Mouse (Mus musculus) midbrain, embryonic 11.5 days (tissue): ENCODE measurements around the gene Otulin. TPM values are rescaled to one million over a fixed set of nuclear protein-coding genes. Genes with fewer than 3 reads are reported as not detected.

Experiments
- ATAC-seq: fragments of 200-750 bp; cut with Nextera tagmentation; 2 replicates; pipeline ENCODE4 v1.8.0; 2017; ENCODE audit warnings: moderate TSS enrichment, moderate library complexity; ENCODE audit not compliant: low FRiP score
- DNase-seq: peaks from one replicate; pipeline ENCODE4 v3.0.0; 2015; ENCODE audit warnings: low spot score; ENCODE audit errors: missing footprints
- H3K27ac ChIP-seq: fragments of 300-500 bp; sonication (generic); 2 replicates; pipeline ENCODE4 v1.5.1; 2014; ENCODE audit warnings: low read depth, low read length
- H3K27me3 ChIP-seq: fragments of 300-500 bp; sonication (generic); 2 replicates; pipeline ENCODE4 v1.6.1; 2014; ENCODE audit warnings: mild to moderate bottlenecking, low read length, moderate library complexity, mixed read lengths; ENCODE audit not compliant: control insufficient read depth, insufficient read depth
- H3K36me3 ChIP-seq: fragments of 300-500 bp; sonication (generic); 2 replicates; pipeline ENCODE4 v1.6.1; 2014; ENCODE audit warnings: mild to moderate bottlenecking, low read length, moderate library complexity, mixed read lengths; ENCODE audit not compliant: control insufficient read depth, insufficient read depth
- H3K4me1 ChIP-seq: fragments of 300-500 bp; sonication (generic); 2 replicates; pipeline ENCODE4 v1.6.1; 2014; ENCODE audit warnings: low read length; ENCODE audit not compliant: control insufficient read depth, insufficient read depth
- H3K4me2 ChIP-seq: fragments of 300-500 bp; sonication (generic); 2 replicates; pipeline ENCODE4 v1.6.1; 2014; ENCODE audit warnings: mild to moderate bottlenecking, moderate library complexity
- H3K4me3 ChIP-seq: fragments of 300-500 bp; sonication (generic); 2 replicates; pipeline ENCODE4 v1.5.1; 2014; ENCODE audit warnings: low read depth, low read length
- H3K9ac ChIP-seq: fragments of 300-500 bp; sonication (generic); 2 replicates; pipeline ENCODE4 v1.6.1; 2014; ENCODE audit warnings: low read length
- H3K9me3 ChIP-seq: fragments of 300-500 bp; sonication (generic); 2 replicates; pipeline ENCODE4 v1.6.1; 2016; ENCODE audit warnings: low read length; ENCODE audit not compliant: control insufficient read depth
- WGBS: fragments of 180-500 bp; shearing (Covaris S2); extraction: QIAGEN DNeasy Blood & Tissue Kit; methylation state at CpG from one replicate; pipeline ENCODE4 v1.1.7; 2014; 5-methylcytosine and 5-hydroxymethylcytosine counted together
- polyA plus RNA-seq: library from polyadenylated mRNA; unstranded; fragments of >200 nt; fragmentation: Nextera tagmentation; extraction: Ambion mirVana; gene quantifications from 2 replicates; pipeline ENCODE4 v1.2.1, GENCODE M21; 2014

The Otulin gene
- polyA plus RNA-seq, 1 experiment from 2014 or later = 34.0 TPM

DNA sequence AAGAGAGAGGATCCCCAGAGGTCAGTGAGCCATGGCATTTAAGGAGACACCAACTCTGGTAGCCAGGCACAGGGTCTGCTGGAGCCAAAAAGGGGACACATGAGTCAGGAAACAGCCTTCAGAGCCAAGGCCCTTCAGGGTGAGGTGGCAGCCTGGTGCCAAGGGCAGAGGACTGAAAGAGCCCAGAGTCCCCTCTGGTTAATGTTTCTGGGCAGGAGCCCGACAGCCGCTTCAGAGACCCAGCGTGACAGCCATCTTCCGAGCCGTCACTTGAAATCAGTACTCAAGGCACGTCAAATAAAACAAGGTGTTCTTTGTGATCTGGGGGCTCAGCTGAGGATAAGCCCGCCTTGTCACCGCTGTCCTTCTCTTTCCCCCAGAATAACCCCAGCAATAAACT lies 59.3 kb downstream of the Otulin start:
- Histone ChIP-seq H3K9ac (no peak overlapping the region), H3K4me3 (no peak overlapping the region), H3K9me3 (no peaks in the 10 kb centered on the region), H3K4me1 (no peaks in the 10 kb centered on the region), H3K27ac (no peak overlapping the region), H3K27me3 (no peaks in the 10 kb centered on the region), H3K36me3 (no peaks in the 10 kb centered on the region), H3K4me2 (no peak overlapping the region)
- DNase-seq (no peak), ATAC-seq (no peak)
- WGBS = 87% methylated on average over 8 of the region's 8 CpGs

DNA sequence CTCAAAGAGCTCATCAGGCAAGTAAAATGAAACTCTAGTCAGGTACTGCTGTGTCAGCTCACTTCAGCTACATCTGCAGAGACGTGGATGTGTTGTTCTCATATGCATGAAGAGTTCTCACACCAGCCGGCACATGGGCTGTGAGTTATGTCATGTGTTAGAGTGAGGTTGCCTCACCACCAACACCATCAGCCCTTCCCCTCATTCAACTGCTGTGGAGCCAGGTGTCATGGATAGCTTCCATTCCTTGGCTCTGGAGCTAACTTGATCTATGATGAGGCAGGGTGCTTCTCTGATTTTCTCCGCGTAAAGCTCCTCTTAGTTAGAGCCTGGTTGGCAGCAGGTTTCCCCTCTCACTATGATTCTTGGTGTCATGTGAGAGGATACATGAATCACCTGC lies 60.1 kb downstream of the Otulin start:
- Histone ChIP-seq H3K36me3 (no peaks in the 10 kb centered on the region), H3K4me2 (no peak overlapping the region), H3K9ac (no peak overlapping the region), H3K4me3 (no peak overlapping the region), H3K27ac (no peak overlapping the region), H3K9me3 (no peaks in the 10 kb centered on the region), H3K27me3 (no peaks in the 10 kb centered on the region), H3K4me1 (no peaks in the 10 kb centered on the region)
- DNase-seq = no peak
- no peak for ATAC-seq
- 95% methylated on average over 4 of the region's 4 CpGs for WGBS

DNA sequence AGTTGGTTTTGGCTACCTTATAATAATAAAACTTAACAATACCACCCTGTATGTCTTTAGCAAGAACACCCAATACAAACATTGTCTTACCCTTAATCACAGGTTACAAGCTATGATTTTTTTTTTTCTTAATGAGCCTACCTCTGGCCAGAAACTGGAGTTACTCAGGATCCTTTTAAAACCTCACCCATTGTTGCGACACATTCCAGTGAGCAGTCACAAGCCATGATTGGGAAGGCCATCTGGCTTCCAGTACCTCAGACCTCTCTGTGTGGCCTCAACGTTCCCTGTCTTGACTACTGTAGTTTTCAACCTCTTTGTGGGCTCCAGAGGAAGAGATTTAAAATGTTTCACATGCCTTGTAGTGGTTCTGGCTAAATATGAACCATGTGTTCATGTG lies 60.6 kb downstream of the Otulin start:
- no peak for ATAC-seq
- DNase-seq = no peak
- Histone ChIP-seq H3K27me3 (no peaks in the 10 kb centered on the region), H3K4me2 (no peak overlapping the region), H3K4me3 (no peak overlapping the region), H3K4me1 (no peaks in the 10 kb centered on the region), H3K9me3 (no peaks in the 10 kb centered on the region), H3K27ac (no peak overlapping the region), H3K9ac (no peak overlapping the region), H3K36me3 (no peaks in the 10 kb centered on the region)
- 79% methylated on average over 2 of the region's 2 CpGs for WGBS

DNA sequence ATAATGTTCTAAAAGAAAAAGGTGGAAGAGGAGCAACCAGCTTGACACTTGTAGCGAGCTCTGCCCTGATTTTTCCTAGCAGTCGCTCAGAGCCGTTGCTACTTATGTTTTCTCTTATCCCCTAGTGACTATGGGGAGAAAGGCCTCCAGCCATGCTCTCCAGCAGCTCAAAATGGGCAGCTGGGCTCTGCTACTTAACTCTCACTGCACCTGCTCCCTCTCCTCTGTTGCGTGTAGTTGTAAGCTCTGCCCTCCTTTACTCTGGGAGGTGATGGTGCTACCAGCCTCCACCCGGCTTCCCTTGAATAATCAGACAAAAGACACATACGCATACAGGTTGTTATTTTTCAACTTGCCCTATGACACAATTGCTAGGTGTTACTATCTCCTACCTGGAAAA lies 62.1 kb downstream of the Otulin start:
- Histone ChIP-seq H3K4me2 (no peak overlapping the region), H3K4me1 (no peaks in the 10 kb centered on the region), H3K36me3 (no peaks in the 10 kb centered on the region), H3K27me3 (no peaks in the 10 kb centered on the region), H3K9me3 (no peaks in the 10 kb centered on the region), H3K27ac (no peak overlapping the region), H3K4me3 (no peak overlapping the region), H3K9ac (no peak overlapping the region)
- DNase-seq (no peak), ATAC-seq (0 out of 2 replicates have a peak, but pooled peaks have one; percentile 56)
- WGBS = 77% methylated on average over 6 of the region's 6 CpGs

DNA sequence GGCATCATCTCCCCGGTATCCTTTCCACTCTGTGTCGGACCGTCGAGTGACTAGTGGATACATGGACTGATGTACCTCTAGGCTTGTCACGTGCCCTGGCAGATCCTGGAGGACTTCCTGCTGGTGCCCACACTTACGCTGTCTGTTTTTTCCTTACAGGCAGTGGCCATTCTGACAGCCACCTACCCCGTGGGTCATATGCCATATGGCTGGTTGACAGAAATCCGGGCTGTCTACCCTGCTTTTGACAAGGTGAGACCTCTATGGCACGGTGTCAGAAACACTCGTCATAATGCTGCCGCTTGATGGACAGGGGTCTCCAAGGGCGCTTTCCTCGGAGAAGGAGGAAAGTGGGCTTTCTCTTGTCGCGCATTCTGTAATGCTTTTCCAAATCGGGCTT lies 63.1 kb downstream of the Otulin start:
- no peak overlapping the region for H3K27ac ChIP-seq
- 93% methylated on average over 16 of the region's 16 CpGs for WGBS

DNA sequence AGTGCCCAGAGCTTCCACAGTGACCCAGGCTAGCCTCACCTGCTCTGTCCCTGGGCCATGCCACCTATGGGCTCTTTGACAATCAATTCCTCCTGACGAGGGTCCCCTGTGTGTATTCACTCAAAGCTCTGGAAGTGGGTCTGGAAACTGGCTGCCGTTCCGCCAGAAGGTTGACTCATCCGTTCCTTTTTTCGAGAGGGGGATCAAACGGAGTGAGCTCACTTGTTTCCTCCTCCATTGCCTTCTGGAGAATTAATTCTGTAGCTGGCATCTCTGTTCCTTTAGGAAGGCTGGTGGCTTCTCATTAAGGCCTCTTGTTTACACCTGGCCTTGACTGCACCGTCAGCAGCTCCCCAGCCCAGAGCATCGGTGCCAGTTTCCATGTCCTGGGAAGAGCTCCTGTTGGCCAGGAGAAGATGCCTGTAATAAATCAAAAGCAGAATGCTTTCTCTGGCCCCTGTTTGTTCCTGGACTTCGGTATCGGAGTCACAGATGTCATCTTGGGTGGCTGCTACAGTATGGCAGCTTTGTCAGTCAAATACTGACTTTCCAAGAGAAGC lies 64.8 kb downstream of the Otulin start:
- Histone ChIP-seq H3K9me3 (no peaks in the 10 kb centered on the region), H3K36me3 (no peaks in the 10 kb centered on the region), H3K27me3 (no peaks in the 10 kb centered on the region), H3K4me1 (no peaks in the 10 kb centered on the region), H3K4me3 (no peak overlapping the region), H3K9ac (no peak overlapping the region), H3K4me2 (no peak overlapping the region), H3K27ac (no peak overlapping the region)
- DNase-seq (no peak), ATAC-seq (no peak)
- WGBS = 95% methylated on average over 10 of the region's 10 CpGs

More for the DNA sequence above, 63.1 kb downstream of the Otulin start:
- Histone ChIP-seq H3K9ac (no peak overlapping the region), H3K4me1 (no peaks in the 10 kb centered on the region), H3K27me3 (no peaks in the 10 kb centered on the region), H3K4me3 (no peak overlapping the region), H3K4me2 (no peak overlapping the region), H3K36me3 (no peaks in the 10 kb centered on the region), H3K9me3 (no peaks in the 10 kb centered on the region)
- no peak for DNase-seq
- ATAC-seq = no peak

DNA sequence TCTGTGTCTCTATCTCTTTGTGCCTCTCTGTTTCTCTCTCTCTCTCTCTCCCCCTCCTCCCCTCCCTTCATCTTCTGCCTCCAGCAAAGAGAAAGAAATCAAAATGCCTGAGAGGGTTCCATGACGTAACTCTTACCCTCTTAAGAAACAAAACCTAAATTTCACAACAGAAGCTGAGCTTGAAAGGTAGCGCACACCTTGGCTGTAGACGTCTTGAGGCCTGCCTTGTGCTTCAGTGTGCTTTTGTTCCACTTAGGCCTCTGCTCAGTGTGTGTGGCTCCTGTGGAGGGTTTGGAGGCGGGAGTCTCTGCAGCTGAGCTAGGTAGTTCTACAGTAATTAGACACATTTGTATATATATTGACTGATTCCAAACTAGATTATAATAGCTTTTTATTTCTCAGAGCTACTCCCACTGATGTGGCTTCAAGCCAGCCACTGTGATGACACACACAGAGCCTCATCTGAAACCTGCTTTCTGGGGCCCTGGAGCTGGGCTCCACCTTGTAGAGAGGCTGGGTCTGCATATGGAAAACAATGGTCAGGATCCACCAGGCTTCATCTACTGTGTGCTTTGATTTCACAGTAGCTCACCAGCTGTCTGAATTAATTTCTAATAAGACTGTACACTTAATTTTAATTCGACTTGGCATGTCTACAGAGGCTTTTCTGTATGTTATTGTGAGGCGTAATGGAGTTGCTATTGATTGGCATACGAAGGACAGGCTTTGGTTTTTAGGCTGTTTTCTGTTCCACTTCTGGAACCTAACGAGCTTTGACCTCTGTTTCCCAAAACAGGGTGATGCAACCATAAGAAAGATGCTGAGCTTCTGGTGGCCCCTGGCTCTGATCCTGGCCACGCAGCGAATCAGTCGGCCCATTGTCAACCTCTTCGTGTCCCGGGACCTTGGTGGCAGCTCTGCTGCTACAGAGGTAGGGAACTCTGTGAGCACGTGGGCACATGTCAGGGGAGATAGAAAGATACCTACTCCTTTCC lies 66.1 kb downstream of the Otulin start:
- WGBS = 89% methylated on average over 14 of the region's 14 CpGs
- H3K4me1 ChIP-seq = no peaks in the 10 kb centered on the region
- ATAC-seq (peak; percentile 33; the same call in 1 of the 2 replicates), DNase-seq (no peak)
- H3K9ac ChIP-seq = no peak overlapping the region
- H3K36me3 ChIP-seq = no peaks in the 10 kb centered on the region
- H3K27me3 ChIP-seq = no peaks in the 10 kb centered on the region
- no peak overlapping the region for H3K4me3 ChIP-seq
- H3K9me3 ChIP-seq = no peaks in the 10 kb centered on the region
- H3K4me2 ChIP-seq = no peak overlapping the region
- no peak overlapping the region for H3K27ac ChIP-seq

DNA sequence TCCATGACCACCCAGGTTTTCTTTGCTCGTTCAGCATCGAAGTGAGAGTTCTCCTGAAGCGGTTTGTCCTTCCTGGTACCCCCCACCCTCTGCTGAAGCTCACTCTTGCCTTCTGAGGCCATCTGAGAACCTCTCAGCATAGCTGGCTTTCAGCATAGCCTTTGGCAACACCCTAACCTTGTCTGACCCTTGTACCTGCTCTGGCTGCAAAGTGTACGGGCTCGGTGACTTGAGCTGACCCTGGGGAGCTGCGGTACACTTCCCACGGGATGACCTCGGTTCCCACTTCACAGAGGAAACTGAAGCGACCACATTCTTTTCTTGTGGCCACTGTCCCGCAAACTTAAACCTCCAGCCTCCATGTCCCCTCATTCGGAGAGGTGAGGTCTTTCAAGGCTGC lies 70.2 kb downstream of the Otulin start:
- ATAC-seq = no peak
- H3K27me3 ChIP-seq = no peaks in the 10 kb centered on the region
- WGBS = 88% methylated on average over 11 of the region's 11 CpGs

DNA sequence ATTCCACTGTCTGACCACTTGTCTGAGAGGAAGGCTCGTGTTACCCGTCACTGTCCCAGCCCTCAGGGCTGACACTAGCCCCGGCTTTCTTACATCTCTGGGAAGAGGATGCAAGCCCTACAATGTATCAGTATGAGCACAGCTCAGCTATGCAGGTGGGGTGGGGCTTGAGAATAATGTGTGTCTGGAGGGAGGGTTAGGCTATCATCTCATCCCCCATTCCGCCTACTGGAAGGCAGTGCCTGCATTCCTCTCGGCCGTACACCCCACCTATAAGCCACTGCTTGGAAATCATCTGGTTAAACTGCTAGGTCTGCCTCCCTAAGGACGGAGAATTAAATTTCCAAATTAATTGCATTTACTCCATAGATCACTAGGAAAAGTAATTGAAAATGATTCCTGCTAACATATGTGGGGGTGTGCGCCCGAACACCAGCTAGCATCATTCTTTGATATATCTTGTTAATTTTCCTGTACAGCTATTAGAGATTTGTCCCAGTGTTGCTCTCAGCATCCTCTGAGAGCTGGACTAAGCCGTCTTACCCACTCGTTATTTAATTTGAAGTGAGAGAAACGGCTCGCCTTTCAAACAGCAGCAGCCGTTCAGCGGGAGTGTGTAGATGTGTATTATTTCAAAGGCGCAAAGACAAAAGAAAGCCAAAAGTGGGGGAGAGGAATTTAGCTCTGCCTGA lies 71.9 kb downstream of the Otulin start:
- no peak overlapping the region for H3K4me3 ChIP-seq
- ATAC-seq (no peak), DNase-seq (no peak)
- no peaks in the 10 kb centered on the region for H3K9me3 ChIP-seq
- no peak overlapping the region for H3K4me2 ChIP-seq
- no peak overlapping the region for H3K9ac ChIP-seq
- 68% methylated on average over 16 of the region's 16 CpGs for WGBS
- no peaks in the 10 kb centered on the region for H3K27me3 ChIP-seq
- no peaks in the 10 kb centered on the region for H3K36me3 ChIP-seq
- H3K4me1 ChIP-seq = no peaks in the 10 kb centered on the region
- H3K27ac ChIP-seq = no peak overlapping the region

More for the DNA sequence above, 70.2 kb downstream of the Otulin start:
- Histone ChIP-seq H3K4me1 (no peaks in the 10 kb centered on the region), H3K27ac (no peak overlapping the region), H3K4me3 (no peak overlapping the region), H3K4me2 (no peak overlapping the region), H3K9ac (no peak overlapping the region), H3K36me3 (no peaks in the 10 kb centered on the region), H3K9me3 (no peaks in the 10 kb centered on the region)
- DNase-seq = no peak
